Mouse (Mus musculus): ENCODE measurements at regions not wholly inside any gene's neighbourhood (a gene's known extent, or its start where the extent isn't known, plus 50 kb on each side); places are given as distances from the start of the nearest gene placed in this dataset.

GRCm38 (mm10) chr4:110038696-110039095 lies 60.8 kb downstream of the Dmrta2 start:
- ATAC-seq (replicated peaks; ENCODE audit: extremely low read depth, insufficient read depth, low FRiP score), result no peak
- H3K4me2 ChIP-seq (ENCODE audit: low read depth, low read length), result no peak overlapping the region
- H3K27ac ChIP-seq (ENCODE audit: low read length), result no peak overlapping the region
- H3K4me3 ChIP-seq (ENCODE audit: low read length), result no peak overlapping the region
- H3K9me3 ChIP-seq (replicated peaks; ENCODE audit: control insufficient read depth, low read length), result no peaks in the 10 kb centered on the region
- no peaks in the 10 kb centered on the region for H3K4me1 ChIP-seq (ENCODE audit: control insufficient read depth, insufficient read depth, low read length)
- WGBS, result 48% methylated on average over 5 of the region's 5 CpGs
- H3K36me3 ChIP-seq (ENCODE audit: control insufficient read depth, insufficient read depth), result no peaks in the 10 kb centered on the region
- H3K27me3 ChIP-seq (ENCODE audit: control insufficient read depth, insufficient read depth, low read length), result no peaks in the 10 kb centered on the region
- no peak overlapping the region for H3K9ac ChIP-seq (ENCODE audit: low read length)

GRCm38 (mm10) chr4:110044851-110045618 lies 67.2 kb downstream of the Dmrta2 start:
- no peak overlapping the region for H3K27ac ChIP-seq (ENCODE audit: low read length)
- no peak overlapping the region for H3K4me2 ChIP-seq (ENCODE audit: low read depth, low read length)
- H3K9ac ChIP-seq (ENCODE audit: low read length), result no peak overlapping the region
- no peaks in the 10 kb centered on the region for H3K36me3 ChIP-seq (ENCODE audit: control insufficient read depth, insufficient read depth)
- 74% methylated on average over 17 of the region's 17 CpGs for WGBS
- ATAC-seq (replicated peaks; ENCODE audit: extremely low read depth, insufficient read depth, low FRiP score), result no peak
- no peak overlapping the region for H3K4me3 ChIP-seq (ENCODE audit: low read length)
- no peaks in the 10 kb centered on the region for H3K4me1 ChIP-seq (ENCODE audit: control insufficient read depth, insufficient read depth, low read length)
- H3K9me3 ChIP-seq (replicated peaks; ENCODE audit: control insufficient read depth, low read length), result no peaks in the 10 kb centered on the region
- H3K27me3 ChIP-seq (ENCODE audit: control insufficient read depth, insufficient read depth, low read length), result no peaks in the 10 kb centered on the region

GRCm38 (mm10) chr4:110045651-110046269 lies 67.9 kb downstream of the Dmrta2 start:
- H3K36me3 ChIP-seq (ENCODE audit: control insufficient read depth, insufficient read depth), result no peaks in the 10 kb centered on the region
- ATAC-seq (replicated peaks; ENCODE audit: extremely low read depth, insufficient read depth, low FRiP score), result no peak
- no peak overlapping the region for H3K4me2 ChIP-seq (ENCODE audit: low read depth, low read length)
- H3K27ac ChIP-seq (ENCODE audit: low read length), result no peak overlapping the region
- H3K9ac ChIP-seq (ENCODE audit: low read length), result no peak overlapping the region
- 63% methylated on average over 12 of the region's 12 CpGs for WGBS
- no peak overlapping the region for H3K4me3 ChIP-seq (ENCODE audit: low read length)
- H3K27me3 ChIP-seq (ENCODE audit: control insufficient read depth, insufficient read depth, low read length), result no peaks in the 10 kb centered on the region
- 0 out of 2 replicates have a peak, but pooled peaks cover 4% of the 10 kb centered on the region for H3K4me1 ChIP-seq (ENCODE audit: control insufficient read depth, insufficient read depth, low read length)
- H3K9me3 ChIP-seq (replicated peaks; ENCODE audit: control insufficient read depth, low read length), result no peaks in the 10 kb centered on the region

GRCm38 (mm10) chr4:110046270-110046651 lies 68.4 kb downstream of the Dmrta2 start:
- ATAC-seq (replicated peaks; ENCODE audit: extremely low read depth, insufficient read depth, low FRiP score), result no peak
- Histone ChIP-seq H3K4me2 (ENCODE audit: low read depth, low read length) (no peak overlapping the region), H3K4me1 (ENCODE audit: control insufficient read depth, insufficient read depth, low read length) (0 out of 2 replicates have a peak, but pooled peaks cover 5% of the 10 kb centered on the region), H3K4me3 (ENCODE audit: low read length) (no peak overlapping the region), H3K36me3 (ENCODE audit: control insufficient read depth, insufficient read depth) (no peaks in the 10 kb centered on the region), H3K9ac (ENCODE audit: low read length) (no peak overlapping the region), H3K9me3 (replicated peaks; ENCODE audit: control insufficient read depth, low read length) (no peaks in the 10 kb centered on the region), H3K27me3 (ENCODE audit: control insufficient read depth, insufficient read depth, low read length) (no peaks in the 10 kb centered on the region), H3K27ac (ENCODE audit: low read length) (no peak overlapping the region)
- 87% methylated on average over 11 of the region's 11 CpGs for WGBS

GRCm38 (mm10) chr4:110050393-110051280 lies 72.8 kb downstream of the Dmrta2 start:
- peak overlapping the region; percentile 16; the same call in 1 of the 2 replicates for H3K27ac ChIP-seq (ENCODE audit: low read length)

GRCm38 (mm10) chr4:110051281-110051665 lies 73.4 kb downstream of the Dmrta2 start:
- H3K4me1 ChIP-seq (ENCODE audit: control insufficient read depth, insufficient read depth, low read length), result 0 out of 2 replicates have a peak, but pooled peaks cover 5% of the 10 kb centered on the region
- H3K27ac ChIP-seq (ENCODE audit: low read length), result no peak overlapping the region
- no peaks in the 10 kb centered on the region for H3K9me3 ChIP-seq (replicated peaks; ENCODE audit: control insufficient read depth, low read length)
- no peak for ATAC-seq (replicated peaks; ENCODE audit: extremely low read depth, insufficient read depth, low FRiP score)
- H3K4me2 ChIP-seq (ENCODE audit: low read depth, low read length), result peak overlapping the region; percentile 65
- 15% methylated on average over 12 of the region's 12 CpGs for WGBS
- no peaks in the 10 kb centered on the region for H3K36me3 ChIP-seq (ENCODE audit: control insufficient read depth, insufficient read depth)
- H3K9ac ChIP-seq (ENCODE audit: low read length), result peak overlapping the region; percentile 71
- peak overlapping the region; percentile 49 for H3K4me3 ChIP-seq (ENCODE audit: low read length)
- H3K27me3 ChIP-seq (ENCODE audit: control insufficient read depth, insufficient read depth, low read length), result no peaks in the 10 kb centered on the region

More at GRCm38 (mm10) chr4:110050393-110051280, 72.8 kb downstream of the Dmrta2 start:
- H3K27me3 ChIP-seq (ENCODE audit: control insufficient read depth, insufficient read depth, low read length), result no peaks in the 10 kb centered on the region
- H3K4me3 ChIP-seq (ENCODE audit: low read length), result peak overlapping the region; percentile 49
- H3K4me1 ChIP-seq (ENCODE audit: control insufficient read depth, insufficient read depth, low read length), result 0 out of 2 replicates have a peak, but pooled peaks cover 5% of the 10 kb centered on the region
- H3K9me3 ChIP-seq (replicated peaks; ENCODE audit: control insufficient read depth, low read length), result no peaks in the 10 kb centered on the region
- H3K4me2 ChIP-seq (ENCODE audit: low read depth, low read length), result peak overlapping the region; percentile 65
- ATAC-seq (replicated peaks; ENCODE audit: extremely low read depth, insufficient read depth, low FRiP score), result peak; percentile 91
- peak overlapping the region; percentile 71 for H3K9ac ChIP-seq (ENCODE audit: low read length)
- 5% methylated on average over 40 of the region's 40 CpGs for WGBS
- H3K36me3 ChIP-seq (ENCODE audit: control insufficient read depth, insufficient read depth), result no peaks in the 10 kb centered on the region

GRCm38 (mm10) chr4:110051872-110052271 lies 74.0 kb downstream of the Dmrta2 start:
- Histone ChIP-seq H3K4me1 (ENCODE audit: control insufficient read depth, insufficient read depth, low read length) (0 out of 2 replicates have a peak, but pooled peaks cover 5% of the 10 kb centered on the region), H3K27me3 (ENCODE audit: control insufficient read depth, insufficient read depth, low read length) (no peaks in the 10 kb centered on the region), H3K4me3 (ENCODE audit: low read length) (no peak overlapping the region), H3K36me3 (ENCODE audit: control insufficient read depth, insufficient read depth) (no peaks in the 10 kb centered on the region), H3K9ac (ENCODE audit: low read length) (no peak overlapping the region), H3K4me2 (ENCODE audit: low read depth, low read length) (no peak overlapping the region), H3K27ac (ENCODE audit: low read length) (no peak overlapping the region), H3K9me3 (replicated peaks; ENCODE audit: control insufficient read depth, low read length) (no peaks in the 10 kb centered on the region)
- ATAC-seq (replicated peaks; ENCODE audit: extremely low read depth, insufficient read depth, low FRiP score), result no peak
- WGBS, result 54% methylated on average over 10 of the region's 10 CpGs

GRCm38 (mm10) chr4:110052998-110053397 lies 75.1 kb downstream of the Dmrta2 start:
- H3K27ac ChIP-seq (ENCODE audit: low read length), result no peak overlapping the region
- H3K4me2 ChIP-seq (ENCODE audit: low read depth, low read length), result no peak overlapping the region
- no peaks in the 10 kb centered on the region for H3K27me3 ChIP-seq (ENCODE audit: control insufficient read depth, insufficient read depth, low read length)
- WGBS, result 88% methylated on average over 4 of the region's 4 CpGs
- H3K4me3 ChIP-seq (ENCODE audit: low read length), result no peak overlapping the region
- no peaks in the 10 kb centered on the region for H3K36me3 ChIP-seq (ENCODE audit: control insufficient read depth, insufficient read depth)
- no peak for ATAC-seq (replicated peaks; ENCODE audit: extremely low read depth, insufficient read depth, low FRiP score)
- no peak overlapping the region for H3K9ac ChIP-seq (ENCODE audit: low read length)
- no peaks in the 10 kb centered on the region for H3K9me3 ChIP-seq (replicated peaks; ENCODE audit: control insufficient read depth, low read length)
- H3K4me1 ChIP-seq (ENCODE audit: control insufficient read depth, insufficient read depth, low read length), result 0 out of 2 replicates have a peak, but pooled peaks cover 5% of the 10 kb centered on the region
